Mouse (Mus musculus) forebrain, embryonic 14.5 days (tissue): ENCODE results near the gene Cpne6. TPM values are rescaled to one million over a fixed set of nuclear protein-coding genes. Genes with fewer than 3 reads are reported as not detected.

Experiments
- ATAC-seq: fragments of 200-750 bp; cut with Nextera tagmentation; 2 replicates; pipeline ENCODE4 v1.8.0; 2017; ENCODE audit warnings: mild to moderate bottlenecking, moderate library complexity
- DNase-seq: peaks from one replicate; pipeline ENCODE4 v3.0.0-alpha.2; 2015; ENCODE audit warnings: low spot score
- H3K27ac ChIP-seq: fragments of 300-500 bp; sonication (generic); 2 replicates; pipeline ENCODE4 v1.5.1; 2014; ENCODE audit warnings: low read depth, mild to moderate bottlenecking, control low read depth, low read length, moderate library complexity
- H3K27me3 ChIP-seq: fragments of 300-500 bp; sonication (generic); replicated peaks from 2 replicates; pipeline ENCODE4 v1.6.1; 2014; ENCODE audit warnings: low read length, control low read depth, mixed read lengths; ENCODE audit not compliant: control insufficient read depth, insufficient read depth
- H3K36me3 ChIP-seq: fragments of 300-500 bp; sonication (generic); 2 replicates; pipeline ENCODE4 v1.6.1; 2014; ENCODE audit warnings: low read length, control low read depth; ENCODE audit not compliant: control insufficient read depth, insufficient read depth
- H3K4me1 ChIP-seq: fragments of 300-500 bp; sonication (generic); 2 replicates; pipeline ENCODE4 v1.6.1; 2014; ENCODE audit warnings: antibody characterized with exemption, low read length, control low read depth; ENCODE audit not compliant: control insufficient read depth, insufficient read depth
- H3K4me2 ChIP-seq: fragments of 300-500 bp; sonication (generic); 2 replicates; pipeline ENCODE4 v1.6.1; 2014; ENCODE audit warnings: mild to moderate bottlenecking, control low read depth, low read length
- H3K4me3 ChIP-seq: fragments of 300-500 bp; sonication (generic); 2 replicates; pipeline ENCODE4 v1.5.1; 2014; ENCODE audit warnings: low read depth, low read length, control low read depth
- H3K9ac ChIP-seq: fragments of 300-500 bp; sonication (generic); 2 replicates; pipeline ENCODE4 v1.6.1; 2014; ENCODE audit warnings: mild to moderate bottlenecking, low read length, control low read depth, moderate library complexity
- H3K9me3 ChIP-seq: fragments of 300-500 bp; sonication (generic); replicated peaks from 2 replicates; pipeline ENCODE4 v1.6.1; 2016; ENCODE audit warnings: low read length, control low read depth, mixed read lengths; ENCODE audit not compliant: control insufficient read depth
- WGBS: fragments of 180-500 bp; shearing (Covaris S2); extraction: QIAGEN DNeasy Blood & Tissue Kit; methylation state at CpG from one replicate; pipeline ENCODE4 v1.1.7; 2014; 5-methylcytosine and 5-hydroxymethylcytosine counted together
- polyA plus RNA-seq: library from polyadenylated mRNA; unstranded; fragments of >200 nt; fragmentation: Nextera tagmentation; extraction: Ambion mirVana; gene quantifications from 2 replicates; pipeline ENCODE4 v1.2.1, GENCODE M21; 2014

Gene Cpne6
- 4.5 and 7.4 TPM in 2 replicates for polyA plus RNA-seq

GRCm38 (mm10) chr14:55510125-55510731 lies at the start of gene Cpne6:
Cpne6 (plus strand) TSS chr14:55510445.
- H3K9me3 ChIP-seq, result no peaks in the 10 kb centered on the region
- H3K4me1 ChIP-seq, result no peaks in the 10 kb centered on the region
- DNase-seq (no peak), ATAC-seq (0 out of 2 replicates have a peak, but pooled peaks have one; percentile 25)
- no peak within 1 kb of the TSS for H3K27ac ChIP-seq
- WGBS, result 72% methylated on average over 22 of the region's 22 CpGs
- H3K4me3 ChIP-seq, result no peak within 1 kb of the TSS
- no peaks in the 10 kb centered on the region for H3K27me3 ChIP-seq
- H3K4me2 ChIP-seq, result no peak within 1 kb of the TSS
- no peak within 1 kb of the TSS for H3K9ac ChIP-seq
- peaks cover 15% of the 10 kb centered on the region; the same call in 1 of the 2 replicates for H3K36me3 ChIP-seq

- no peaks in the 10 kb centered on the region for H3K4me1 ChIP-seq
- DNase-seq, result no peak
- H3K27me3 ChIP-seq, result no peaks in the 10 kb centered on the region
- no peak overlapping the region for H3K27ac ChIP-seq
- H3K4me3 ChIP-seq, result no peak overlapping the region
- H3K4me2 ChIP-seq, result no peak overlapping the region
- 72% methylated on average over 4 of the region's 4 CpGs for WGBS
- no peaks in the 10 kb centered on the region for H3K9me3 ChIP-seq
- H3K9ac ChIP-seq, result no peak overlapping the region
- H3K36me3 ChIP-seq, result no peaks in the 10 kb centered on the region
- no peak for ATAC-seq
These were observed 48.5 kb upstream of the Cpne6 start for GRCm38 (mm10) chr14:55461757-55462156.

- Histone ChIP-seq H3K36me3 (no peaks in the 10 kb centered on the region), H3K27me3 (no peaks in the 10 kb centered on the region), H3K9ac (no peak overlapping the region), H3K4me1 (no peaks in the 10 kb centered on the region), H3K27ac (no peak overlapping the region), H3K4me3 (no peak overlapping the region), H3K4me2 (no peak overlapping the region), H3K9me3 (no peaks in the 10 kb centered on the region)
- WGBS, result 83% methylated on average over 4 of the region's 4 CpGs
- DNase-seq (no peak), ATAC-seq (no peak)
These were observed 43.8 kb upstream of the Cpne6 start for GRCm38 (mm10) chr14:55466481-55466880.

- ATAC-seq, result no peak
- 80% methylated on average over 7 of the region's 7 CpGs for WGBS
These were observed 43.1 kb upstream of the Cpne6 start for GRCm38 (mm10) chr14:55467108-55467507.

GRCm38 (mm10) chr14:55468301-55468741 lies 41.9 kb upstream of the Cpne6 start:
- H3K4me2 ChIP-seq, result no peak overlapping the region
- H3K36me3 ChIP-seq, result no peaks in the 10 kb centered on the region
- no peaks in the 10 kb centered on the region for H3K27me3 ChIP-seq
- no peak for DNase-seq
- H3K4me3 ChIP-seq, result no peak overlapping the region
- 89% methylated on average over 2 of the region's 2 CpGs for WGBS
- H3K9me3 ChIP-seq, result no peaks in the 10 kb centered on the region
- no peak overlapping the region for H3K27ac ChIP-seq
- no peak for ATAC-seq
- H3K4me1 ChIP-seq, result no peaks in the 10 kb centered on the region
- H3K9ac ChIP-seq, result no peak overlapping the region

More at GRCm38 (mm10) chr14:55467108-55467507, 43.1 kb upstream of the Cpne6 start:
- DNase-seq, result no peak
- Histone ChIP-seq H3K9me3 (no peaks in the 10 kb centered on the region), H3K27me3 (no peaks in the 10 kb centered on the region), H3K4me3 (no peak overlapping the region), H3K9ac (no peak overlapping the region), H3K4me2 (no peak overlapping the region), H3K27ac (no peak overlapping the region), H3K4me1 (no peaks in the 10 kb centered on the region), H3K36me3 (no peaks in the 10 kb centered on the region)

GRCm38 (mm10) chr14:55469041-55469440 lies 41.2 kb upstream of the Cpne6 start:
- DNase-seq (no peak), ATAC-seq (no peak)
- Histone ChIP-seq H3K9ac (no peak overlapping the region), H3K4me3 (no peak overlapping the region), H3K27me3 (no peaks in the 10 kb centered on the region), H3K4me1 (no peaks in the 10 kb centered on the region), H3K27ac (no peak overlapping the region), H3K9me3 (no peaks in the 10 kb centered on the region), H3K36me3 (no peaks in the 10 kb centered on the region), H3K4me2 (no peak overlapping the region)
- WGBS, result 92% methylated on average over 2 of the region's 2 CpGs

GRCm38 (mm10) chr14:55469821-55470220 lies 40.4 kb upstream of the Cpne6 start:
- ATAC-seq, result no peak
- H3K36me3 ChIP-seq, result no peaks in the 10 kb centered on the region
- H3K27me3 ChIP-seq, result no peaks in the 10 kb centered on the region
- H3K4me3 ChIP-seq, result no peak overlapping the region
- H3K4me1 ChIP-seq, result no peaks in the 10 kb centered on the region
- H3K9me3 ChIP-seq, result no peaks in the 10 kb centered on the region
- no peak overlapping the region for H3K27ac ChIP-seq
- WGBS, result 84% methylated on average over 6 of the region's 6 CpGs
- DNase-seq, result no peak
- no peak overlapping the region for H3K9ac ChIP-seq
- no peak overlapping the region for H3K4me2 ChIP-seq

- 24% methylated on average over 10 of the region's 10 CpGs for WGBS
- no peaks in the 10 kb centered on the region for H3K4me1 ChIP-seq
- H3K9ac ChIP-seq, result no peak overlapping the region
- no peak overlapping the region for H3K4me3 ChIP-seq
- H3K27ac ChIP-seq, result no peak overlapping the region
- ATAC-seq, result no peak
- no peaks in the 10 kb centered on the region for H3K36me3 ChIP-seq
- H3K4me2 ChIP-seq, result no peak overlapping the region
- H3K9me3 ChIP-seq, result no peaks in the 10 kb centered on the region
- DNase-seq, result no peak
- no peaks in the 10 kb centered on the region for H3K27me3 ChIP-seq
These were observed 39.4 kb upstream of the Cpne6 start for GRCm38 (mm10) chr14:55470806-55471205.

- no peak for DNase-seq
- Histone ChIP-seq H3K4me1 (0 out of 2 replicates have a peak, but pooled peaks cover 5% of the 10 kb centered on the region), H3K9me3 (no peaks in the 10 kb centered on the region), H3K27ac (no peak overlapping the region), H3K9ac (no peak overlapping the region), H3K4me2 (no peak overlapping the region), H3K36me3 (no peaks in the 10 kb centered on the region), H3K4me3 (no peak overlapping the region), H3K27me3 (no peaks in the 10 kb centered on the region)
- 47% methylated on average over 2 of the region's 2 CpGs for WGBS
- no peak for ATAC-seq
These were observed 34.6 kb upstream of the Cpne6 start for GRCm38 (mm10) chr14:55475654-55476053.
